In the genomic region with DNA sequence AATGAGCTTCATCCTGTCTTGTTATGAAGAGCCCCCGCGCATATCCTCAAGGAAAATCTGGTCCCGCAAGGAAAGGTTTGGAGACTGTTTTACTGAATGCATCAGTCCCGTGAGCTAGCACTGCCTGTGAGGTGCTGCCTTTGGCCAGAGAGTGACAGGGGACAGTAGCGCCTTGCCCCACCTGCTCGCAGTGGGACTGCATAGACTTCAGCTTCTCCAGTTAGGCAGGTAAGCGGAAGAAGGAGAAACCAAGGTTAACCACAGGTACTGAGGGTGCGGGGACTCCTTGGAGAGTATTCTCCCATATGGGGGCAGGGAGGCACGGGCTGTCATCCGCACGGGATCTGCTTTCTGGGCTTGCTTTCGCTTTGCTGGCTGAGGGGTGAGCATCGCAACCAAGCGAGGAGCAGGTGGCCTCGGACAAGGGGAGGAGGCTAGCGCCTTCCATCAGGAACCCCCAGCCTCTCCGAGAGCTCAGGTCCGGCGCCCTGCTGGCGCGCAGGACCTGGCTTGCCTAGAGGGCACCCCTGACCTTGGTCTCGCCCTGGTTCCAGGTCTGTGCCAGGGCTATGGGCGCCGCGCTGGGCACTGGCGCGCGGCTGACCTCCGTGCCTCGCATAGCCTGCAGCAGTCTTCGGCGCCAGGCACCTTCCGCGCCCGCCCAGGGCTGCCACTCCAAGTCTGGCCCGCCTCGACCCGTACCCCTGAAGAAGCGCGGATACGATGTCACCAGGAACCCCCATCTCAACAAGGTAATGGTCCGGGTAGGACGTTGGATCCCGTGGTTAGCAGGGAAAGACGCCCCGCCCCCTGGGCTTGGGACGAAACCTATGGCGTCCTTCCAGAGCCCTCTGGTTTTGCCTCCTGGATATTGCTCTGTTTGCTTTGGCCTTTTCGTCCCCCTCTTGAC, we compare ENCODE assay signal across 8 mouse cellular contexts. TPM values are rescaled to one million over a fixed set of nuclear protein-coding genes. Genes with fewer than 3 reads are reported as not detected.
DNase-seq lines count a peak whose midpoint lies in the region; ATAC-seq and TF ChIP-seq lines count a peak whose summit lies in the region.

A gene (plus strand): TSS at position 51 of the 910 bp plus-strand sequence.

- H3K36me3 ChIP-seq in heart, embryonic 10.5 days = no peaks in the 10 kb centered on the region
- H3K36me3 ChIP-seq in kidney, embryonic 14.5 days (ENCODE audit: control insufficient read depth, insufficient read depth, low read length) = no peaks in the 10 kb centered on the region
- no peaks in the 10 kb centered on the region for H3K36me3 ChIP-seq in limb, embryonic 13.5 days
- H3K36me3 ChIP-seq in midbrain, embryonic 15.5 days (replicated peaks) = no peaks in the 10 kb centered on the region

- H3K9ac ChIP-seq in kidney, embryonic 14.5 days (ENCODE audit: low read depth, low read length) = peak within 1 kb of the TSS; percentile 56
- H3K9ac ChIP-seq in limb, embryonic 13.5 days = peak within 1 kb of the TSS; percentile 76
- H3K9ac ChIP-seq in midbrain, embryonic 15.5 days = peak within 1 kb of the TSS; percentile 59

- 7% methylated on average over 49 of the region's 49 CpGs for WGBS in heart, embryonic 10.5 days
- WGBS in kidney, embryonic 14.5 days = 5% methylated on average over 48 of the region's 49 CpGs
- 5% methylated on average over 49 of the region's 49 CpGs for WGBS in limb, embryonic 13.5 days
- WGBS in midbrain, embryonic 15.5 days = 6% methylated on average over 49 of the region's 49 CpGs

- peak within 1 kb of the TSS; percentile 98 for H3K4me2 ChIP-seq in kidney, embryonic 14.5 days (replicated peaks; ENCODE audit: low read depth, low read length)
- peak within 1 kb of the TSS; percentile 100 for H3K4me2 ChIP-seq in limb, embryonic 13.5 days (replicated peaks)
- peak within 1 kb of the TSS; percentile 87 for H3K4me2 ChIP-seq in midbrain, embryonic 15.5 days

- peak within 1 kb of the TSS; percentile 56 for H3K4me3 ChIP-seq in embryonic fibroblast, embryonic 13.5 days (ENCODE audit: insufficient read depth, low read length)
- peak within 1 kb of the TSS; percentile 80 for H3K4me3 ChIP-seq in heart, embryonic 10.5 days
- H3K4me3 ChIP-seq in kidney, embryonic 14.5 days (ENCODE audit: low read length) = peak within 1 kb of the TSS; percentile 59
- peak within 1 kb of the TSS; percentile 68 for H3K4me3 ChIP-seq in limb, embryonic 13.5 days
- peak within 1 kb of the TSS; percentile 55 for H3K4me3 ChIP-seq in midbrain, embryonic 15.5 days

- 0 out of 2 replicates have a peak, but pooled peaks cover 12% of the 10 kb centered on the region for H3K27me3 ChIP-seq in heart, embryonic 10.5 days (ENCODE audit: insufficient read depth, poor library complexity, severe bottlenecking)
- no peaks in the 10 kb centered on the region for H3K27me3 ChIP-seq in kidney, embryonic 14.5 days (ENCODE audit: control insufficient read depth, insufficient read depth, low read length)
- peaks cover 18% of the 10 kb centered on the region for H3K27me3 ChIP-seq in limb, embryonic 13.5 days
- H3K27me3 ChIP-seq in midbrain, embryonic 15.5 days (replicated peaks) = 0 out of 2 replicates have a peak, but pooled peaks cover 5% of the 10 kb centered on the region

- H3K4me1 ChIP-seq in embryonic fibroblast, embryonic 13.5 days (ENCODE audit: control insufficient read depth, insufficient read depth, low read length) = peaks cover 8% of the 10 kb centered on the region
- peaks cover 13% of the 10 kb centered on the region for H3K4me1 ChIP-seq in heart, embryonic 10.5 days
- H3K4me1 ChIP-seq in kidney, embryonic 14.5 days (ENCODE audit: control insufficient read depth, insufficient read depth, low read length) = no peaks in the 10 kb centered on the region
- peaks cover 12% of the 10 kb centered on the region for H3K4me1 ChIP-seq in limb, embryonic 13.5 days
- H3K4me1 ChIP-seq in midbrain, embryonic 15.5 days = peaks cover 8% of the 10 kb centered on the region; the same call in 1 of the 2 replicates

- no peak within 1 kb of the TSS for H3K27ac ChIP-seq in embryonic fibroblast, embryonic 13.5 days (ENCODE audit: insufficient read depth, low read length)
- H3K27ac ChIP-seq in heart, embryonic 10.5 days = peak within 1 kb of the TSS; percentile 90
- H3K27ac ChIP-seq in kidney, embryonic 14.5 days (ENCODE audit: low read depth, low read length) = no peak within 1 kb of the TSS
- H3K27ac ChIP-seq in limb, embryonic 13.5 days = no peak within 1 kb of the TSS
- H3K27ac ChIP-seq in midbrain, embryonic 15.5 days = peak within 1 kb of the TSS; percentile 31; the same call in 1 of the 2 replicates

- no peak for TF ChIP-seq CTCF in embryonic fibroblast, embryonic 13.5 days (IDR thresholded peaks at IDR 0.05; ENCODE audit: borderline replicate concordance, insufficient read depth, low read length)

- H3K9me3 ChIP-seq in heart, embryonic 10.5 days = no peaks in the 10 kb centered on the region
- no peaks in the 10 kb centered on the region for H3K9me3 ChIP-seq in kidney, embryonic 14.5 days (ENCODE audit: control insufficient read depth, low read length)
- H3K9me3 ChIP-seq in limb, embryonic 13.5 days = no peaks in the 10 kb centered on the region
- H3K9me3 ChIP-seq in midbrain, embryonic 15.5 days = no peaks in the 10 kb centered on the region

- peak; percentile 85 for ATAC-seq in kidney, embryonic 14.5 days (ENCODE audit: low FRiP score, low TSS enrichment)
- ATAC-seq in limb, embryonic 13.5 days (ENCODE audit: low FRiP score, low read depth) = peak; percentile 68
- ATAC-seq in midbrain, embryonic 15.5 days (replicated peaks) = peak; percentile 88

- peak; percentile 34; the same call in 1 of the 2 replicates for TF ChIP-seq POLR2A in embryonic fibroblast, embryonic 13.5 days (IDR thresholded peaks at IDR 0.05; ENCODE audit: low read depth, low read length)

- peak; percentile 89 for DNase-seq in 3134 (ENCODE audit: extremely low read depth, insufficient read length, low spot score)
- peak; percentile 6 to 15 for DNase-seq in adrenal gland, postnatal 4 days (ENCODE audit: low spot score in 2 of 2)
- no peak for DNase-seq in heart, embryonic 10.5 days (ENCODE audit: low spot score)
- peak; percentile 71 for DNase-seq in testis, postnatal 10 days (ENCODE audit: low spot score)

RNA-seq across cellular contexts. Expression of the gene that starts here (rescaled TPM):
- 10 to 100 TPM in 1 of 2 experiments, 1 to 10 TPM in 1; 8.7 to 15.4 TPM for total RNA-seq in adrenal gland, postnatal 4 days (2021)
- polyA plus RNA-seq in embryonic fibroblast, embryonic 13.5 days (2011; ENCODE audit: insufficient read length, low read depth, missing spikeins) = 4.3 and 4.7 TPM in 2 replicates
- 1.4 and 2.3 TPM in 2 replicates for polyA plus RNA-seq in heart, embryonic 10.5 days (2016; fragmentation: Nextera tagmentation; extraction: Ambion mirVana)
- polyA plus RNA-seq in kidney, embryonic 14.5 days (2014; fragmentation: Nextera tagmentation; extraction: Ambion mirVana) = 7.3 and 9.9 TPM in 2 replicates
- polyA plus RNA-seq in limb, embryonic 13.5 days (2015; fragmentation: Nextera tagmentation; extraction: Ambion mirVana) = 1.1 and 1.5 TPM in 2 replicates
- polyA plus RNA-seq in midbrain, embryonic 15.5 days (2015; fragmentation: Nextera tagmentation; extraction: Ambion mirVana) = 9.0 and 11.2 TPM in 2 replicates

Comparison
In these comparisons a context has a peak if more than half of its experiments do, and no peak if none do; other contexts are left out.
1. H3K27ac ChIP-seq: peak in heart, embryonic 10.5 days (single experiment) and midbrain, embryonic 15.5 days (single experiment); none in embryonic fibroblast, embryonic 13.5 days (single experiment), kidney, embryonic 14.5 days (single experiment) and limb, embryonic 13.5 days (single experiment).
2. Peak in every context shown above with its lines, with median percentiles within 50 percentile points of each other: H3K4me3 ChIP-seq, ATAC-seq, H3K4me2 ChIP-seq and H3K9ac ChIP-seq.